Mouse (Mus musculus) lung, adult 18-20 months (tissue): ENCODE data around the gene Pkp2.

Experiments used
- DNase-seq, 2 experiments: peaks; one replicate each; pipeline ENCODE4 v3.0.0; 2022; ENCODE audit warnings: mixed read lengths in 2 of 2

Gene Pkp2

DNA sequence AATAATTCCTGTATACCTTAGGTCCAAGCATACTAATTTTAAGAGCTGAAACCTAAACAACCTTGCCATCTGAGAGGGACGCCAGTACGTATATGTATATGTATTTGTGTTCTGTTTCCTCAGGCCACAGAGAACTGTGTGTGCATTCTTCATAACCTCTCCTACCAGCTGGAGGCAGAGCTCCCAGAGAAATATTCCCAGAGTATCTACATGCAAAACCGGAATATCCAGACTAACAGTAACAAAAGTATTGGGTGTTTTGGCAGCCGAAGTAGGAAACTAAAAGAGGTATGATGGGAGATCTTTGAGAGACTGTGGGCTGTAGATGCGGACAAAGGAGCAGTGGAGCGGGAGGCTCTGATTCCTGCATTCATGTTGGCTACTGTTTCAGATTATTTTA is 48.4 kb downstream of the Pkp2 start:
- peak in 1 of 2 experiments; percentile 36 for DNase-seq

DNA sequence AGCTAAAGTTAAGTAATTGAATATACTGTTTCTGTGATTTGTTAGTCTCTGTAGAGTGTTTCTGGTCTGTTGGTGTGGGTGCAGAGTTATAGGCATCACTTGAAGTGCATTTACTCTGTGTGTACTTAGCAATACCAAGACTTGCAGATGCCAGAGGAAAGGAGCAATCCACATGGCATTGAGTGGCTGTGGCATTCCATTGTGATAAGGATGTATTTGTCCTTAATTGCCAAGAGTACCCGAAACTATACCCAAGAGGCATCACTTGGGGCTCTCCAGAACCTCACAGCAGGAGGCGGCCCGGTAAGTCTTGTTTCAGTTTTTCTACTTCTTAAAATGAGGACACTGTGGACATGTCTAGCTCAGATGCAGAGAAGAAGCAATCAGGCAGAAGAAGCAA is 49.3 kb downstream of the Pkp2 start:
- DNase-seq, result peak; percentile 32 to 55

DNA sequence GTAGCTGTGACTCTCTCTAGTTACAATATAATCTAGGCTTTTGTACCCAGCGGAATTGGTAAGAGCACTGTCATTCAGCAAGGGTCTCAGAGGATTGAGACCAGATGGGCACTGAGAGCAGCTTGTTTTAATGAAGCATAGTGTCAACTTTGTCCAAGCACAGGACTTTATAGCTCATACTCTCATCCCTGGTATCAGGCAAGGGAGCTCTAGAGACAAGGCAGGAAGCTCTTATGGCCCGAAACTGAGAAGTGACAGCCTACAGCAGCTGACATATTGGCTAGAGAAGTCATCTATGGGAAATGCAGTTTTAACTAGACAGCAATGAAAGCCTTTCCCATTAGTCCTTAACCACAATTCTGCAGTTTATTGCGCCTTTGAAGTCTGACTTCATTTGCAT is 59.9 kb downstream of the Pkp2 start:
- no peak for DNase-seq

DNA sequence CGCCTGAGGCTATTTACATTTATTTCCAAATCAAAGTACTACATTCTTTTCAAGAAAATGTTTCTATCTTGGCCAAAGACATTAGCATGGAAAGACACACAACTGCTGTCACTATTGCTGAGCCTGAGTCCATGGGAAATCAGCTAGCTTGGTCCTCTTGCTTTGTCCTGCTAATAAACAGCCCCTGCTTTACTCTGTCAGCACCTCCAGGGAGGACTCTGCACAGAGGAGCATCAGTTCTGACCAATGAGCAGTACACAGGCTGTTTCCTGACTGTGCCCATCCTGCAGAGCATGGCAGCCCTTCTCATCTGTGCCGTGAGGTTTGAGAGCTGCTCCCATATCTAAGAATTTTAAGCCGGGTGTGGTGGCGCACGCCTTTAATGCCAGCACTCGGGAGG is 60.6 kb downstream of the Pkp2 start:
- no peak for DNase-seq

- peak; percentile 92 to 93 for DNase-seq
Observed at GRCm38 (mm10) chr16:16302369-16303137, 89.4 kb downstream of the Pkp2 start, which contains the start of gene Yars2. Yars2 (plus strand) TSS chr16:16302965.

DNA sequence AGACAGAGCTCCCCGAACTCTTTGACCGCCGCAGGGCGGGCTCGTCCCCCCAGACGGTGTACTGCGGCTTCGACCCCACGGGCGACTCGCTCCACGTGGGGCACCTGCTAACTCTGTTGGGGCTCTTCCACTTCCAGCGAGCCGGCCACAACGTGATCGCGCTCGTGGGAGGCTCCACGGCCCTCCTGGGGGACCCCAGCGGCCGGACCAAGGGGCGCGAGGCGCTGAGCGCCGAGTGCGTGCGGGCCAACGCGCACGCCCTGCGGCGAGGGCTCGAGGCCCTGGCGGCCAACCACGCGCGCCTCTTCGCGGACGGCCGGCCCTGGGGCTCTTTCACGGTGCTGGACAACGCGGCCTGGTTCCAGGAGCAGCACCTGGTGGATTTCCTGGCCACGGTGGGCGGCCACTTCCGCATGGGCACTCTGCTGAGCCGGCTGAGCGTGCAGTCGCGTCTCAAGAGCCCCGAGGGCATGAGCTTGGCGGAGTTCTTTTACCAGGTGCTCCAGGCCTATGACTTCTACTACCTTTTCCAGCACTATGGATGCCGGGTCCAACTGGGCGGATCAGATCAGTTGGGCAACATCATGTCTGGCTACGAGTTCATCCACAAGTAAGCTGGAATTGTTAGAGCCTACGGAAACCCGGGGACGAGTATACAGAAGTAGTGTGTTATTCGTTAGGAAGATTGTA is 90.2 kb downstream of the Pkp2 start:
- DNase-seq, result peak; percentile 39 to 49

GRCm38 (mm10) chr16:16303888-16304287 is 90.8 kb downstream of the Pkp2 start:
- no peak for DNase-seq

DNA sequence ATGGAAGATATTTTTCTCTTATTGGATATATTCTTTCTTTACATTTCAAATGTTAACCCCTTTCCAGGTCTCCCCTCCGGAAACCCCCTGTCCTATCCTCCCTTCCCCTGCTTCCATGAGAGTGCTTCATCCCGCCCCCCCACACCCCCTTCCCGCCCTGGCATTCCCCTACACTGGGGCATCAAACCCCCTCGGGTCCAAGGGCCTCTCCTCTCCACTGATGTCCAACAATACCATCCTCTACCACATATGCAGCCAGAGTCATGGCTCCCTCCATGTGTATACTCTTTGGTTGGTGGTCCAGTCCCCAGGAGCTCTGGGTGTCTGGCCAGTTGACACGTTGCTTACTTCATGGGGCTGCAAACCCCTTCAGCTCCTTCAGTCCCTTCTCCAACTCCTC is 98.2 kb downstream of the Pkp2 start:
- no peak for DNase-seq
